Mouse (Mus musculus): Measurements from ENCODE around the gene Tnrc18. TPM values are rescaled to one million over a fixed set of nuclear protein-coding genes. Genes with fewer than 3 reads are reported as not detected.
A peak's percentile ranks its signal among the peaks of the same experiment; 100 is the strongest.

The Tnrc18 gene
- polyA plus RNA-seq, 1 experiment: 35.9 TPM

GRCm38 (mm10) chr5:142739941-142740340 is 77.5 kb downstream of the Tnrc18 start:
- TF ChIP-seq POLR2A (IDR thresholded peaks at IDR 0.05; ENCODE audit: control insufficient read depth, low read depth, low read length) (no peak), CTCF (IDR thresholded peaks at IDR 0.05; ENCODE audit: control insufficient read depth, insufficient read depth, insufficient replicate concordance, low read depth, low read length) (no peak)
- Histone ChIP-seq H3K4me1 (ENCODE audit: control insufficient read depth, insufficient read depth, low read length) (peaks cover 4% of the 10 kb centered on the region), H3K27ac (ENCODE audit: control insufficient read depth, insufficient read depth, low read depth, low read length) (no peak overlapping the region), H3K4me3 (ENCODE audit: control insufficient read depth, low read depth, low read length) (no peak overlapping the region), H3K36me3 (ENCODE audit: control insufficient read depth, insufficient read depth, low read length) (no peaks in the 10 kb centered on the region), H3K27me3 (ENCODE audit: control insufficient read depth, insufficient read depth, low read length) (no peaks in the 10 kb centered on the region)

GRCm38 (mm10) chr5:142731916-142732315 is 85.5 kb downstream of the Tnrc18 start:
- Histone ChIP-seq H3K36me3 (ENCODE audit: control insufficient read depth, insufficient read depth, low read length) (no peaks in the 10 kb centered on the region), H3K27me3 (ENCODE audit: control insufficient read depth, insufficient read depth, low read length) (no peaks in the 10 kb centered on the region), H3K27ac (ENCODE audit: control insufficient read depth, insufficient read depth, low read depth, low read length) (no peak overlapping the region), H3K4me1 (ENCODE audit: control insufficient read depth, insufficient read depth, low read length) (no peaks in the 10 kb centered on the region; the same call in 1 of the 2 replicates), H3K4me3 (ENCODE audit: control insufficient read depth, low read depth, low read length) (no peak overlapping the region; the same call in 1 of the 2 replicates)
- no peak for TF ChIP-seq POLR2A (IDR thresholded peaks at IDR 0.05; ENCODE audit: control insufficient read depth, low read depth, low read length)
- no peak for TF ChIP-seq CTCF (IDR thresholded peaks at IDR 0.05; ENCODE audit: control insufficient read depth, insufficient read depth, insufficient replicate concordance, low read depth, low read length)

- no peak overlapping the region for H3K27ac ChIP-seq (ENCODE audit: control insufficient read depth, insufficient read depth, low read depth, low read length)
- no peaks in the 10 kb centered on the region; the same call in 1 of the 2 replicates for H3K4me1 ChIP-seq (ENCODE audit: control insufficient read depth, insufficient read depth, low read length)
- H3K4me3 ChIP-seq (ENCODE audit: control insufficient read depth, low read depth, low read length): no peak overlapping the region
- TF ChIP-seq POLR2A (IDR thresholded peaks at IDR 0.05; ENCODE audit: control insufficient read depth, low read depth, low read length): no peak
- no peak for TF ChIP-seq CTCF (IDR thresholded peaks at IDR 0.05; ENCODE audit: control insufficient read depth, insufficient read depth, insufficient replicate concordance, low read depth, low read length)
- H3K27me3 ChIP-seq (ENCODE audit: control insufficient read depth, insufficient read depth, low read length): no peaks in the 10 kb centered on the region
- H3K36me3 ChIP-seq (ENCODE audit: control insufficient read depth, insufficient read depth, low read length): no peaks in the 10 kb centered on the region
These were observed 87.2 kb downstream of the Tnrc18 start for GRCm38 (mm10) chr5:142730295-142730694.

GRCm38 (mm10) chr5:142728301-142728700 is 89.2 kb downstream of the Tnrc18 start:
- TF ChIP-seq POLR2A (IDR thresholded peaks at IDR 0.05; ENCODE audit: control insufficient read depth, low read depth, low read length) (no peak), CTCF (IDR thresholded peaks at IDR 0.05; ENCODE audit: control insufficient read depth, insufficient read depth, insufficient replicate concordance, low read depth, low read length) (no peak)
- H3K36me3 ChIP-seq (ENCODE audit: control insufficient read depth, insufficient read depth, low read length): no peaks in the 10 kb centered on the region

GRCm38 (mm10) chr5:142726748-142727147 is 90.7 kb downstream of the Tnrc18 start:
- Histone ChIP-seq H3K4me3 (ENCODE audit: control insufficient read depth, low read depth, low read length) (no peak overlapping the region), H3K27me3 (ENCODE audit: control insufficient read depth, insufficient read depth, low read length) (no peaks in the 10 kb centered on the region), H3K36me3 (ENCODE audit: control insufficient read depth, insufficient read depth, low read length) (no peaks in the 10 kb centered on the region), H3K27ac (ENCODE audit: control insufficient read depth, insufficient read depth, low read depth, low read length) (no peak overlapping the region), H3K4me1 (ENCODE audit: control insufficient read depth, insufficient read depth, low read length) (peaks cover 6% of the 10 kb centered on the region)
- TF ChIP-seq CTCF (IDR thresholded peaks at IDR 0.05; ENCODE audit: control insufficient read depth, insufficient read depth, insufficient replicate concordance, low read depth, low read length) (no peak), POLR2A (IDR thresholded peaks at IDR 0.05; ENCODE audit: control insufficient read depth, low read depth, low read length) (no peak)

More at GRCm38 (mm10) chr5:142728301-142728700, 89.2 kb downstream of the Tnrc18 start:
- Histone ChIP-seq H3K4me1 (ENCODE audit: control insufficient read depth, insufficient read depth, low read length) (peaks cover 3% of the 10 kb centered on the region), H3K27ac (ENCODE audit: control insufficient read depth, insufficient read depth, low read depth, low read length) (no peak overlapping the region), H3K4me3 (ENCODE audit: control insufficient read depth, low read depth, low read length) (no peak overlapping the region), H3K27me3 (ENCODE audit: control insufficient read depth, insufficient read depth, low read length) (no peaks in the 10 kb centered on the region)

GRCm38 (mm10) chr5:142724265-142724664 is 93.2 kb downstream of the Tnrc18 start:
- Histone ChIP-seq H3K36me3 (ENCODE audit: control insufficient read depth, insufficient read depth, low read length) (no peaks in the 10 kb centered on the region), H3K4me3 (ENCODE audit: control insufficient read depth, low read depth, low read length) (no peak overlapping the region), H3K27me3 (ENCODE audit: control insufficient read depth, insufficient read depth, low read length) (no peaks in the 10 kb centered on the region), H3K27ac (ENCODE audit: control insufficient read depth, insufficient read depth, low read depth, low read length) (no peak overlapping the region), H3K4me1 (ENCODE audit: control insufficient read depth, insufficient read depth, low read length) (peaks cover 13% of the 10 kb centered on the region)
- TF ChIP-seq CTCF (IDR thresholded peaks at IDR 0.05; ENCODE audit: control insufficient read depth, insufficient read depth, insufficient replicate concordance, low read depth, low read length) (no peak), POLR2A (IDR thresholded peaks at IDR 0.05; ENCODE audit: control insufficient read depth, low read depth, low read length) (no peak)

GRCm38 (mm10) chr5:142723520-142724133 is 93.8 kb downstream of the Tnrc18 start:
- Histone ChIP-seq H3K4me1 (ENCODE audit: control insufficient read depth, insufficient read depth, low read length) (peaks cover 13% of the 10 kb centered on the region), H3K27me3 (ENCODE audit: control insufficient read depth, insufficient read depth, low read length) (no peaks in the 10 kb centered on the region), H3K27ac (ENCODE audit: control insufficient read depth, insufficient read depth, low read depth, low read length) (no peak overlapping the region), H3K36me3 (ENCODE audit: control insufficient read depth, insufficient read depth, low read length) (no peaks in the 10 kb centered on the region), H3K4me3 (ENCODE audit: control insufficient read depth, low read depth, low read length) (no peak overlapping the region)
- TF ChIP-seq CTCF (IDR thresholded peaks at IDR 0.05; ENCODE audit: control insufficient read depth, insufficient read depth, insufficient replicate concordance, low read depth, low read length) (peak; percentile 94; the same call in 1 of the 2 replicates), POLR2A (IDR thresholded peaks at IDR 0.05; ENCODE audit: control insufficient read depth, low read depth, low read length) (no peak)

Measured in testis, adult 2 months (tissue).